Mouse (Mus musculus): ENCODE measurements around the gene Zfp648. TPM values are rescaled to one million over a fixed set of nuclear protein-coding genes. Genes with fewer than 3 reads are reported as not detected.

The Zfp648 gene
- total and polyA plus RNA-seq, 3 experiments: not detected

DNA sequence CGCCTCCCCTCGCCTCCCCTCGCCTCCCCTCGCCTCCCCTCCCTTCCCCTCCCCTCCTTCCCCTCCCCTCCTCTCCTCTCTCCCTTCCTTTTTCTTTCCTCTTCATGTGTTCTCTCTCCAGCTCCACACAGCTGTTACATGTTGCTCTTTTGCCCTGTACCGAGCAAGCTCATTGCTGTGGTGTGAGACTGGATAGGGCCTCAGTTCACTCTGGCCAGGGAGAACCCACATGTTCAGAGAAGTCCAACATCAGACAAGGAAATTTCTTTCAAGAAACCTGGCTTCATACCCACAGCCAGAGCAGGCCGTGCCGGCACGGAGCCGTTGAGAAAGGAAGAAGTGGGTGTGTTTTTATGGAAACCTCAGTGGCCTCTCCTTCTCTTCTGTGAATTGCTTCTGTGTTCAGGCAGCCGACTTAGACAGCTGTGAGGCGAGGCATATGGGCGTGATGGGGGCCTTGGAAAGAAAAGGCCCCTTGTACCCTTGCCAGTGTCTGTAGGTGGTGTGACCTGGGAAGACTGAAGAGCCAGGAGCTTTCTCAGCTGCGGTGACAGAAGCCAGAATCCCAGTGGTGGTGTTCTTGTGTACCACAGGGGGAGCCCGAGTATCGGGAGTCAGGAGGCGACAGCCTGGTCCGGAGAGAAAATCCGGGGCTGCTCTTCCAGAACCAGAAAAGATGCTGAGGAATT lies 11.0 kb upstream of the Zfp648 start:
- H3K36me3 ChIP-seq (replicated peaks in 1 of 2; ENCODE audit: control insufficient read depth in 1 of 2, insufficient read depth in 1 of 2, low read length in 1 of 2): no peaks in the 10 kb centered on the region
- no peak overlapping the region for H3K4me3 ChIP-seq (replicated peaks in 1 of 3; ENCODE audit: low read depth in 2 of 3, low read length in 2 of 3, poor library complexity in 1 of 3)
- H3K27me3 ChIP-seq (replicated peaks): peaks cover 2% of the 10 kb centered on the region
- in situ Hi-C loops (cut with MboI; ENCODE audit: low pct_ligation_motif_present, low pct_unique_long_range_greater_than_20kb, low sequenced_read_pairs): loop anchor here (10.0 kb wide), 1 partner anchor 115 kb away; no protein-coding TSS in a partner anchor
- H3K4me2 ChIP-seq (ENCODE audit: insufficient read depth, low read depth, poor library complexity, severe bottlenecking): no peak overlapping the region
- no peaks in the 10 kb centered on the region for H3K79me2 ChIP-seq (replicated peaks; ENCODE audit: control insufficient read depth, extremely low read depth, insufficient read depth, poor library complexity, severe bottlenecking)
- TF ChIP-seq TBP (conservative IDR thresholded peaks at IDR 0.05; ENCODE audit: low read depth, low read length) (no peak), PAX5 (IDR thresholded peaks at IDR 0.05; ENCODE audit: low read length) (no peak)
- DNase-seq (ENCODE audit: extremely low read depth): no peak
- H3K27ac ChIP-seq (ENCODE audit: insufficient read depth, low read depth): no peak overlapping the region
- dilution Hi-C loops (cut with MboI; ENCODE audit: extremely low pct_ligation_motif_present, extremely low pct_unique_long_range_greater_than_20kb, low sequenced_read_pairs): no loop called here
- H3K4me1 ChIP-seq (ENCODE audit: control insufficient read depth in 1 of 2, insufficient read depth in 2 of 2): no peaks in the 10 kb centered on the region
- H3K9ac ChIP-seq (ENCODE audit: insufficient read depth, low read depth): no peak overlapping the region
- no peaks in the 10 kb centered on the region for H3K9me3 ChIP-seq (replicated peaks; ENCODE audit: low read length)

DNA sequence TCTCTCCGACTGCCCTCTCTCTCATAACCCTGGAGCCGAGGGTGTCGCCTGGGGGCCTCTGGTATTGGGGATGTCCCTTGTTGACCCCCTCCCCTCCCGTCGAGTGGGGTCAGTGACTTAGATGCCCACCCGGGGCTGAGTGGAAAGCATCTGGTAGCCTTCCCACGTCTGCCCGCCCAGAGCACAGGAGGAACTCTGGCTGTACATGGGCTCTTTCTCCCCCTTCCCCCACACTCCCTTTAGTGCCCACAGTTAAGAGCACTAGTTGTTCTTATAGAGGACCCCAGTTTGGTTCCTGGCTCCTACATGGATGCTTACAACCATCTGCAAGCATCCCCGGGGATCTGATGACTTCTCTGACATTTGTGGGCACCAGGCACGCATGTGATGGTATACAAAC lies 2.1 kb upstream of the Zfp648 start:
- in situ Hi-C loops (cut with MboI; ENCODE audit: low pct_ligation_motif_present, low pct_unique_long_range_greater_than_20kb, low sequenced_read_pairs) (no loop called here), dilution Hi-C loops (cut with MboI; ENCODE audit: extremely low pct_ligation_motif_present, extremely low pct_unique_long_range_greater_than_20kb, low sequenced_read_pairs) (no loop called here)
- Histone ChIP-seq H3K4me1 (ENCODE audit: control insufficient read depth in 1 of 2, insufficient read depth in 2 of 2) (no peaks in the 10 kb centered on the region), H3K27ac (ENCODE audit: insufficient read depth, low read depth) (no peak overlapping the region), H3K79me2 (replicated peaks; ENCODE audit: control insufficient read depth, extremely low read depth, insufficient read depth, poor library complexity, severe bottlenecking) (no peaks in the 10 kb centered on the region), H3K9me3 (replicated peaks; ENCODE audit: low read length) (no peaks in the 10 kb centered on the region), H3K27me3 (replicated peaks) (peaks cover 4% of the 10 kb centered on the region), H3K36me3 (replicated peaks in 1 of 2; ENCODE audit: control insufficient read depth in 1 of 2, insufficient read depth in 1 of 2, low read length in 1 of 2) (no peaks in the 10 kb centered on the region), H3K9ac (ENCODE audit: insufficient read depth, low read depth) (no peak overlapping the region), H3K4me3 (replicated peaks in 1 of 3; ENCODE audit: low read depth in 2 of 3, low read length in 2 of 3, poor library complexity in 1 of 3) (no peak overlapping the region), H3K4me2 (ENCODE audit: insufficient read depth, low read depth, poor library complexity, severe bottlenecking) (no peak overlapping the region)
- no peak for DNase-seq (ENCODE audit: extremely low read depth)
- no peak for TF ChIP-seq MAFK (IDR thresholded peaks at IDR 0.05; ENCODE audit: insufficient replicate concordance, low read length)
- TF ChIP-seq USF1 (IDR thresholded peaks at IDR 0.05; ENCODE audit: low read depth, low read length): no peak
- TF ChIP-seq POLR2AphosphoS2 (IDR thresholded peaks at IDR 0.05; ENCODE audit: low read depth, low read length): no peak
- no peak for TF ChIP-seq ZKSCAN1 (IDR thresholded peaks at IDR 0.05; ENCODE audit: borderline replicate concordance, low read depth, low read length)
- no peak for TF ChIP-seq EP300 (IDR thresholded peaks at IDR 0.05; ENCODE audit: low read length)
- no peak for TF ChIP-seq SMC3 (IDR thresholded peaks at IDR 0.05; ENCODE audit: low read depth, low read length)
- no peak for TF ChIP-seq USF2 (conservative IDR thresholded peaks at IDR 0.05; ENCODE audit: low read depth, low read length)
- TF ChIP-seq UBTF (IDR thresholded peaks at IDR 0.05; ENCODE audit: low read depth, low read length): no peak
- TF ChIP-seq ZC3H11A (IDR thresholded peaks at IDR 0.05; ENCODE audit: low read depth, low read length): no peak
- TF ChIP-seq CHD2 (IDR thresholded peaks at IDR 0.05; ENCODE audit: low read length): no peak
- TF ChIP-seq CTCF (conservative IDR thresholded peaks at IDR 0.05 in 1 of 2, IDR thresholded peaks at IDR 0.05 in 1 of 2; ENCODE audit: low read depth in 2 of 2, low read length in 2 of 2): no peak
- no peak for TF ChIP-seq JUN (IDR thresholded peaks at IDR 0.05; ENCODE audit: insufficient read depth, low read depth, low read length)
- no peak for TF ChIP-seq MAZ (IDR thresholded peaks at IDR 0.05; ENCODE audit: low read depth, low read length)
- no peak for TF ChIP-seq KAT2A (IDR thresholded peaks at IDR 0.05; ENCODE audit: insufficient replicate concordance, low read length)
- no peak for TF ChIP-seq RCOR1 (conservative IDR thresholded peaks at IDR 0.05; ENCODE audit: low read depth, low read length)
- TF ChIP-seq RAD21 (IDR thresholded peaks at IDR 0.05; ENCODE audit: low read depth, low read length): no peak
- no peak for TF ChIP-seq ZMIZ1 (IDR thresholded peaks at IDR 0.05; ENCODE audit: low read depth, low read length)

Measured in CH12.LX (cell line).